Mouse (Mus musculus) CH12.LX (cell line): ENCODE measurements around the gene Tmeff1.

ENCODE experiments used
- CHD2 ChIP-seq: IDR thresholded peaks from 2 replicates; pipeline ENCODE4 v1.6.1; 2011; ENCODE audit warnings: low read length, improper control_type of control experiment
- CTCF ChIP-seq, 2 experiments: IDR thresholded peaks in 1 of 2; conservative IDR thresholded peaks in 1 of 2; 2 replicates each; pipeline ENCODE4 v1.5.1; 2011 to 2012; ENCODE audit warnings: low read depth in 2 of 2, low read length in 2 of 2, improper control_type of control experiment in 1 of 2, inconsistent platforms in 1 of 2, mild to moderate bottlenecking in 1 of 2, moderate library complexity in 1 of 2
- ELF1 ChIP-seq: IDR thresholded peaks from 2 replicates; pipeline ENCODE4 v1.6.1; 2014; ENCODE audit warnings: low read depth, mild to moderate bottlenecking, inconsistent platforms, low read length, improper control_type of control experiment
- MAX ChIP-seq: IDR thresholded peaks from 2 replicates; pipeline ENCODE4 v1.6.1; 2011; ENCODE audit warnings: low read length, improper control_type of control experiment
- MAZ ChIP-seq: IDR thresholded peaks from 2 replicates; pipeline ENCODE4 v1.6.1; 2012; ENCODE audit warnings: low read depth, mild to moderate bottlenecking, inconsistent platforms, low read length, improper control_type of control experiment, moderate library complexity
- MXI1 ChIP-seq: IDR thresholded peaks from 2 replicates; pipeline ENCODE4 v1.6.1; 2011; ENCODE audit warnings: mild to moderate bottlenecking, low read depth, low read length, improper control_type of control experiment
- POLR2A ChIP-seq: IDR thresholded peaks from 2 replicates; pipeline ENCODE4 v1.6.1; 2011; ENCODE audit warnings: low read depth, mild to moderate bottlenecking, improper control_type of control experiment, low read length
- RAD21 ChIP-seq: IDR thresholded peaks from 2 replicates; pipeline ENCODE4 v1.6.1; 2011; ENCODE audit warnings: low read depth, mild to moderate bottlenecking, low read length, improper control_type of control experiment, moderate library complexity
- SMC3 ChIP-seq: IDR thresholded peaks from 2 replicates; pipeline ENCODE4 v1.6.1; 2011; ENCODE audit warnings: low read depth, low read length, improper control_type of control experiment
- ZC3H11A ChIP-seq: IDR thresholded peaks from 2 replicates; pipeline ENCODE4 v1.6.1; 2012; ENCODE audit warnings: low read depth, mild to moderate bottlenecking, inconsistent platforms, low read length, improper control_type of control experiment

GRCm38 (mm10) chr4:48660144-48660543 lies 75.2 kb downstream of the Tmeff1 start:
- TF ChIP-seq ZC3H11A (no peak), POLR2A (no peak), CHD2 (no peak), CTCF (conservative IDR thresholded peaks at IDR 0.05 in 1 of 2, IDR thresholded peaks at IDR 0.05 in 1 of 2; ENCODE audit: low read depth in 2 of 2, low read length in 2 of 2) (no peak), MAX (no peak), RAD21 (no peak), ELF1 (no peak), MXI1 (no peak), SMC3 (no peak), MAZ (no peak)
